Mouse (Mus musculus): ENCODE data around the gene 4430402I18Rik.

DNA sequence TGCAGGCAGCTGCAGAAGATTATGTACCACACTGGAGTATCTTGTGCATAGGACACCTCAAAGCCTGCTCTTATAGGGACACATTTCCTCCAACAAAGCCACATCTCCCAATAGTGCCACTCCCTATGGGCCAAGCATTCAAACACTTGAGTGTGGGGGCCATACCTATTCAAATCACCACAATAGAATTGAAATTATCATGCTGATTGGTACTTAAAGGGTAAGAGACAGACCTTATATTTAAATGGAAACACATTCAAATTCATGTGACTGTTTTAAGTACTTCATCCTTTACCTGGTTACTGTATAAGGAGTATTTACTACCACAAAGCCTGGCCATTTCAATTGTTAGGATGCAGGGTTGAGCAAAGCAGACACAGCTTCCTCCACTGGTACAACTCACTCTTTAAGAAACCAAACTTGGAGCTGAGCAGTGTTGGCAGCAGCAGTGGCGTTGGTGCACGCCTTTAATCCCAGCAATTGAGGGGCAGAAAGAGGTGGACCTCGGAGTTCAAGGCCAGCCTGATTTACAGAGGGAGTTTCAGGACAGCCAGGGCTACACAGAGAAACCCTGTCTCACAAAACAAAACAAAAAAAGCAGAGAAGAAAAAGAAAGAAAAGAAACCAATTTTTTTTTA lies 40.6 kb upstream of the 4430402I18Rik start:
- no peak for TF ChIP-seq EP300 (IDR thresholded peaks at IDR 0.05; ENCODE audit: low read depth)
- TF ChIP-seq CTCF (IDR thresholded peaks at IDR 0.05; ENCODE audit: low read depth): no peak

Measured in liver, embryonic 14.5 days (tissue).